Mouse (Mus musculus) cerebellum, adult 2 months (tissue): Measurements from ENCODE around the gene Rrp9.

Experiments
- CTCF ChIP-seq: fragments of 200-500 bp; IDR thresholded peaks from 2 replicates; pipeline ENCODE4 v1.5.1; 2011; ENCODE audit warnings: low read depth, mild to moderate bottlenecking, control low read depth, low read length, moderate library complexity, borderline replicate concordance; ENCODE audit not compliant: insufficient read depth
- POLR2A ChIP-seq: fragments of 200-500 bp; IDR thresholded peaks from 2 replicates; pipeline ENCODE4 v1.6.1; 2011; ENCODE audit warnings: low read length, control low read depth, borderline replicate concordance; ENCODE audit not compliant: insufficient read depth

DNA sequence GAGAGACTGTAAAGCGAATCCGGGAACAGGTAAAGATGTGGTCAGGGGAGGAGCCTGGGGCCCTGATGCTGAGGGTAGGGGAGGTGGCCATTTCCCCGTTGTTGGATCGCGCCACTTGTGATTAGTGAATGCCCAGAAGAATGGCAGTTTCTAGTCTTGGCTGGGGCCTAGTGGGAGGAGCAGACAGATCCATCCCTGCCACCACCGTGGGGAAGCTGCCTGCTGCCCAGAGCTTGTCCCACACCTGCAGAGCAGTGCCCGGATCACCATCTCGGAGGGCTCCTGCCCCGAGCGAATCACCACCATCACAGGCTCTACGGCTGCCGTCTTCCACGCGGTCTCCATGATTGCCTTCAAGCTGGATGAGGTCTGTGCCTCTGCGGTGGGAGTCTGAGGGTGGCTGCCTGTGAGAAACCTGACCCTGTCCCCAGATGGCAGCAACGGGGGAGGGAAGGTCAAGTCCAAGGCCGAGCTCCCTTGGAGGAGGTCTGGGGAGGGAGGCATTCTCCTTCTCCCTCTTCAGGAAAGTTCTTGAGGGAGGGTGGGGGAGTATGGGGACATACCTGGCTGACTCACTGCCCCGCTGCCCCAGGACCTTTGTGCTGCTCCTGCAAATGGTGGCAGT is 15.2 kb upstream of the Rrp9 start:
- TF ChIP-seq POLR2A, result peak; percentile 82
- TF ChIP-seq CTCF, result no peak
